Mouse (Mus musculus) heart, postnatal 25 days (tissue): ENCODE data around the gene Atg4c. TPM values are rescaled to one million over a fixed set of nuclear protein-coding genes. Genes with fewer than 3 reads are reported as not detected.

ENCODE experiments used
- DNase-seq: peaks from one replicate; pipeline ENCODE4 v3.0.0; 2022; ENCODE audit warnings: low spot score
- intact Hi-C: fragments of 180-260 bp; cut with DNase I; formaldehyde crosslinking; loops from one replicate; pipeline ENCODE4 v1.15.1; 2025
- total RNA-seq, 2 experiments: library from RNA; stranded (reverse); gene quantifications; 2 replicates each; pipeline ENCODE4 v1.2.3; 2021

Gene Atg4c
- total RNA-seq, 2 experiments from 2014 or later: 3.7 to 4.7 TPM

DNA sequence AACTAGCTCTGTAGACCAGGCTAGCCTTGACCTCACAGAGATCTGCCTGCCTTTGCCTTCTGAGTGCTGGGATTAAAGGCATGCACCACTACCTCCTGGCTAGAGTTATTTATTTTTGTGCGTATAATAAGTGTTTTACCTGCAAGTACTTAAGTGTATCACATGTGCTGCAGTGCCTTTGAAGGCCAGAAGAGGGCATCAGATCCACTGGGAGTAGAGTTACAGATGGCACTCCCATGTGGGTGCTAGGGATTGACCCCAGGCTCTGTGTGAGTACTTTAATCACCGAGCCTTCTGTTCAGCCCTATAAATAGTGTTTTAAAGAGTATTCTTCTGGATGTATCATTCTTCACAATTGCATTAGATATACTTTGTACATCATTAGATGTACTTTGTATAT is 44.6 kb downstream of the Atg4c start:
- DNase-seq: no peak
- intact Hi-C loops: no loop called here

DNA sequence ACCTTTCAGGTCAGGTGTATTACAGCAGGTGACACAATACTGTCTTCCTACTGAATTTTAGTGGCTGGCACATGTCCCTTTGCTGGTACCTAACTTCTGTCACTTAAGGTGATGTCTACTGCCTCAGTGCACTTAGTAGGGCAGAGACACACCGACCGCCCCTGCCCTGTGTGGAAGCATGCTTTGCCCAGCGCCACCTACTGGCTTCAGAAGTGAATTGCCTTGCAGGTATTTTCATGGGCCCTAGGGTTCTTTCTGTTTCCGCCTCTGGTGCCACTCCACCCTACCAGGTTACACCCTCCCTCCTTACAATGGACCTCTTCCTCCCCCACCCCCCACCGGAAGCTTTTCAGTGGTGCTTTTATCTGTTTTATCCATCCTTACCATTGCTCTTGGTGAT is 47.9 kb downstream of the Atg4c start:
- intact Hi-C loops: no loop called here
- no peak for DNase-seq

DNA sequence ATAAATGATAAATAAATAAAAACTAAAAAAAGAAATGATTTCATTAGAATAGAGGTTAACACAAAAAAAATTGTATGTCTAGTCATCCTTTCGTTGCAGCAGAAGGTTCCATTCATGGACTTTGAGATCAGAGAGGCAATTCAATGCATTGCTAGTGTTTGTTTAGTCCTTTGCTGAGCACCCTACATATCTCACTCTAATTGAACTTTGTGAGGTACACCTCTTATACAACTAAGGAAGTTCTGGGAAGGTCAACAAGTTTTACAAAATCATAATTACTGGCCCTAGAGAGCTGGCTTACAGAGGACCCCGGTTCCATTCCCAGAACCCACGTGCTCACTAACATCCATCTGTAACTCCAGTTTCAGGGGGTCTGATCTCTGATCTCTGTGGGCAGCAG is 55.6 kb downstream of the Atg4c start:
- DNase-seq: no peak
- intact Hi-C loops: no loop called here

DNA sequence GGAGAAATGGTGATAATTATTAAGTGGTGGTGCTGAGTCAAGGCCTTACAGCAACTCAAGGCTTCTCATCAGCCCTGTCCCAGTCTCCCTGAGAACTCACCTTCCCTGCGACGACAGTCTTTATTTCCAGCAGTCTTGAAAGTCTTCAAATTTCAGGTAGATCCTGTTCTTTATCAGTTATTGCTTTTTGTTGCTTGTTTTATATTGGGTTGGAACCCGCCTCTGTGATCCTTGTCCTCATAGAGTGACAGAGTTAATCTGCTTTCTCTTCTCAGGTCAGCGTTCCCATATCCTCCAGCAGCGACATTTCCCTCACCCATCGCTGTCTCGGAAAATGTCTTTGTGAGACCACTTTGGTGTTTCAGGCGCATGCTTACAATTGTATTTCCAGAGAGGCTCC is 56.1 kb downstream of the Atg4c start:
- no peak for DNase-seq
- intact Hi-C loops: no loop called here

DNA sequence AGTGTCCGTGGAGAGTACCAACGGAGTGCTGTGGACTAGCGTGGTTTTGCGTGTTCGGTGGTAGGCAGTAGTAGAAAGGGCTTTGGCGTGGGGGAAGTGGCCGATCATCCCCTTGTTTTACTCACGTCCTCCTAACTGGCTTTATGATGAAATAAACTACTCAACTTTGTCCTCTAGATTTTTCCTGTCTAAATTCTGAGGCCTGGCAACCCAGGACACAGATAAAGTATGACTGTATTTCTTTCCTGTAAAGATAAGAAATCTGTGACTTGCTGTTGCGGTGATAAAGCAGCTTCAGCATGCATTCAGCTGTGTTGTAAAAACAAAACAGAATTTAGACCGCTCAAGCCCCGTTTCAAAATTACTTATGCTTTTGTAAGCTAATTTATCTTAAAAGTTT is 59.2 kb downstream of the Atg4c start:
- no peak for DNase-seq
- intact Hi-C loops: no loop called here

DNA sequence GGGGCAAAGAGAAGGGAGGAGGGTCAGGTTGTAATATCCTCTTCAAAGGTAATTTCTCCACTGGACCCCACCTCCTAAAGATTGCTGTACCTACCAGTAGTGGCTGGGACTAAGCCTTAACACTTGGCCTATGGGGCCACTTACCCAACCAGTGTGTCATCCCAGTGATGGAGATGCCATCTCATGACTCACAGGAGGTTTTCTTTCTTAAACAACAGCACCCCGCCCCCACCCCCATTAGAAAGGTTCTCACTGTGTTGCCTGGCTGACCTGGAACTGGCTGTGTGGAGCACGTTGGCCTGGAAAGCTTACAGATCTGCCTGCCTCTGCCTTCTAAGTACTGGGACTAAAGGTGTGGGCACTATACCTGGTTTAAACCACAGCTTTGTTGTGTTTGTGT is 69.5 kb downstream of the Atg4c start:
- intact Hi-C loops: no loop called here
- DNase-seq: no peak

DNA sequence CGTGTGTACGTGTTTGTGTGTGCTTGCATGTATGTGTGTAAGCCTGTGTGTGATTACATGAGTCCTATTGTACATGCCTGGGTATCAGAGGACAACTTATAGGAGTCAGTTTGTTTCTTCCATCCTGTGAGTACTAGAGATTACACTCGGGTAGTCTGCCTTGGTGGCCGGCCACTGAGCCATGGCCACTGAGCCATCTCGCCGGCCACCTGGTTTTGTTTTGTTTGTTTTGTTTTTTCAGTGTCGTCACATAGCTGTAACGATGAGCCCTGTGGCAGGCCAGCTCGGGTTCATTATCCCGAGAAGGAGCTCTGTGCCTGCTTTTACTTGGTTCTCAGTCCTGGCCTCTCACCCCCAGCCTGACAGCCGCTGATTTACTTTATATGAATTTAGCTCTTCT is 69.9 kb downstream of the Atg4c start:
- DNase-seq: no peak
- intact Hi-C loops: no loop called here

DNA sequence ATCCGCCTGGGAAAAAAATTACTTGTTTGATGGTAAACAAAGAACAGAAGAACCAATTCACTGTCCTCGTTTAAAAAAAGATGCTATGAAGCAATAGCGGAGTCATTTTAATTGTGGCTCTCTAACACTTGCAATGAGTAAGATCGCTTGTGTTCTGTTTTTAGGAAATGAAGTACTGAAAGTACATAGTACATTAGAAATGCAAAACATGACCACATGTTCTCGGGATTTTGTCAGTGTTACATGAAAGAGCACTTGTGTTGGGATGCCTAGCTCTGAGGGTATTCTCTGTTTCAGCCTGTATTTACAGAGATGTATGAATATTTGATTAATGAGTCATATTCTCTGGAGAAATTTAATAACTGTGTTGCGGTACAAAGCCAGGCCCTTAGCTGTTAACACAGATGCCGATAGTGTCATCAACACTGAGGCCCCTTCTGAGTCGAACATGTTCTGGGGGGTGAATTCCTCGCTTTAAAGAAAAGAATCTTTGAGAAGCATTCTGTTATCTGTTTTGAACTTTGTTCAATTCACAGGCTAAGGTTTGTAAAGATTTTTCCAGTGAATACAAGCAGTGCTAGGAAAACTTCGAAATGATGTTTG is 73.2 kb downstream of the Atg4c start:
- intact Hi-C loops: no loop called here
- no peak for DNase-seq

DNA sequence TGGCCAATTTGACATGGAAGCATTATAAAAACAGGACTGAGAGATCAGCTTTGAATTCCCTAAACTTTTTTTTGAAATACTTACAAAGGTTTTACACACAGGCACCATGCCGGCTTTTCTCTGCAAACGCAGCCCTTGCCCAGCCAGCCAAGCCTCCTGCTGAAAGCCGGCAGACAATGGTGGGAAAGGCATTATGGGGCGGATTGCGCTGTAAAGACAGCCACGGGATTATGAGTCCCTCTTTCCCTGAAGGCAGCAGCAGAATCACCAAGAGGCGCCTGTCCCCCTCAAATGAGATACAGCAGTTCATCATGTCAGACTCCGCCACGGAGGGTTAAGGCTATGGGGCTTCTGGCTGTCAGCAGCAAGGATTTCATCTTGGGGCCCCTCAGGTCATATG is 79.1 kb downstream of the Atg4c start:
- no peak for DNase-seq
- intact Hi-C loops: no loop called here

DNA sequence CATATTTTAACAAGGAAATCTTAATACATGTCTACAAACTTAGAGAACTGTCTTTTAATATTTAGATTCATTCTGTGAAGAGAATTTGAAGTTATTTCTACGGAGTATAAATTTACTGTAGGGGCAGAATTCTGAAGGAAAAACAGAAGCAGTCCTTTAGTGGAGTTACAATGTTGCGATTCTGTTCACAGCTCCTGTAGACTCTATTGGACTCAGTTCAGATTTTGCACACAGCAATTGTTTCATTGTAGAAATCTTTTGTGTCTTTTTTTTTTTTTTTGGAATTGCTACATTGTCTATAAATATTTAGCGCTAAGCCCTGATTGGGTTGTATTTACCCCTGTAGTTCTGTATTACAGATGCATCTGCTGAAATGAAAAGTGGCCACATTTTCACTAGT is 79.7 kb downstream of the Atg4c start:
- no peak for DNase-seq
- intact Hi-C loops: no loop called here

DNA sequence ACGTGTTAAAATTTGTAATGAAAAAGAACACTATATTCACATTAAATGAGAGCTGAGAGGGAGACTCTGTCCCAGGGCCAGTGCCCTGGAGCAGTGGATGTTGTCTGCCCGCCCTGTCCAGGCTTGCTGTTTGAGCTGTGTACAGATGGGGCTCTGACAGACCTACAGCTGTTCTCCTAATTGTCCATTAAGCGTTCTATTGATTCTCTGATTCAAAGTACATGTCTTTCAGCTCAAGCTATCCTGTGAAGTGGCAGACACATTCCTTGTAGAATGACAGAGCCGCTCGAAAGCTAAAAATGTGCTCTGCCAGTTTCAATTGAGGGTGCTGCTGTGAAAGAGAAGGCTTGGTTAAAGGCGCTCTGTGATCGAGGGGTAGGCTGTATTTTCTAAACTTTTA is 80.2 kb downstream of the Atg4c start:
- intact Hi-C loops: no loop called here
- no peak for DNase-seq

DNA sequence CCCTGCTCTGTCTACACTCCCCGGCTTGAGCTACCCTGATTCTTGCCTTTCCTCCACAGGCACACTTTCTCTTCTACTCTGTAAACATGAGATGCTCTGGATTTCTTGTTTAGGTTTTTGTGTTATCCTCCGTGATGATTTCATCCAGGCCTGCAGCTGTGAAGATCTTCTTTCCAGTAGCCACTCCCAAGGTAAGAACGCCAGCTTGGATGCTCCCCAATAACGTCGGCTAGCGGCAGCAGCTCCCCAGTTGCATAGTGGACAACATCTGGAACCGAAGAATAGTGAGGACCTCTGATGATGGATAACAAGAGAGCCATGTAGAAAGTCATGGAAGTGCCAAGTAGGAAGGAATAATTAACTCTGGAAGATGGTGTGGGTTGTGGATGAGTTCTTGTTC is 85.1 kb downstream of the Atg4c start:
- intact Hi-C loops: no loop called here
- DNase-seq: no peak

DNA sequence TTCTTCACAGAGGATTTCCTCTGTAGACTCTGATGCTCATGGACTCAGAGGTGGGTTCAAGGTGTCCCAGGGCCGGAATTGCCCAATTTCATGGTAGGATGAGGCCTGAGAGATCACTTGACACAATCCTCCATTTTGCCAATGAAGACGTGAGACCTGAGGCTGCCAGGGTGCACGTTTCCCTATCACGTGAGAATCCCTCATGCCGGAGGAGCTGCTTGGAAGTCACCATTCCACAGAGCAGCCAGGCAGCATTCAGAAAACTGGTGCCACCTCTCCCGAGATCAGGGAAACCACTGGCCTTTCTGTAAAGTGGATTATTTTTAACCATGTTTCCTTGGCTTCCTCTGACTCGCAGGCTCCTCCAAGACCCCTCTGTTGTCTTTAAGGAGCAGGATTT is 88.0 kb downstream of the Atg4c start:
- DNase-seq: no peak
- intact Hi-C loops: no loop called here

DNA sequence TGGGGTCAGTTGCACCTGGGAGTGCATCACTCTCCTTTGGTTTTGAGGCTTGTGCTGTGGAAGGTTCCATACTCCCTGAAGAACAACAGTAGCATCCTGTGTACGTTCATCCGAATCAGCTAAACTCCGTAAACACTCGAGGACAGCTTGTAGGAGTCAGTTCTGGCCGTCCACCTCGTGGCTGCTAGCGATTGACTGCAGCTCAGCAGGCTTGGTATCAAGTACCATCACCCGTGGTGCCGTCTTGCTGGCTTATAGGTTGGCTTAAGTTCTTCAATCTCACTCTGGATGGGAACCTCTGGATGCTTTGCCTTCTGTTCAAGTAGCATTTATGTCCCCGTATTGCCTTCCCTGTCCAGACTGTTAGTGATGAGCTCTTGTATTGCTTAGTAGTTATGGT is 95.6 kb downstream of the Atg4c start:
- no peak for DNase-seq
- intact Hi-C loops: no loop called here

DNA sequence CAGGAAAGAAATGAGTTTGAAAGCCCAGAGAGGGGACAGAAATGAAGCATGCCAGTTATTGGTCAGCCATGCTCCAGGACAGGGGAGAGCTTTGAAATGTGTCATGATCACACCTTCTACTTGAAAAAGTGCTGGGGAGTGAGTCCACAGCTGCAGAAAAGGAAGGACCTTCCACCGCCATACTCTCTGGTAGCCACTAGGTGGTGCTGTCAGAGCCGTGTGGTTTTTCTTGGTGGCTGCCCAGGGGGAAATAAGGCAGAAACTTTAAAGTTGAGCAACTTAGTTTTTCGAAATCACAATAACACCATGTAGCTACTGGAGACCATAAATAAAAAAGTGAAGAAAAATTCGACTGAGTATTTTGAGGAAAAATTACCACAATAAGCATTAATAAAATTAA is 104.9 kb downstream of the Atg4c start:
- intact Hi-C loops: no loop called here
- DNase-seq: no peak

DNA sequence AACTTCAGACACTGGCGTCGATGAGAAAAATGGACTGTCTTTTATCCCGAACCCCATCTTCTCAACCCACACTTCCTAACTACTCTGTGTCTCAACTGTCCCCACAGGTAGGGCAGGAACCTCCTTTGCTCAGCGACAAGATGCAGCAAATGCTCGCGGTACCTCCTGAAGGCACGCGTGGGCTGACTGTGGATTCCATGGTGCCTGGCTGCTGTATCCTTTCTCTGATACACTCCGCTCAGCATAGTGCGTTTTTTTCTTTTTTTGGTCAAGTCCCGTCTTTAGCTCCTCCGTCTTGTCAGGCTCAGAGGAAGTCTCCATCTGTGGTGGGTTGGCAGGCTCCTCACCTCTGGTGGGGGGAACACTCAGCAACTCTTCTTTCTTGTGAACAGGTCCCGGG is 111.1 kb downstream of the Atg4c start:
- intact Hi-C loops: no loop called here

More for the DNA sequence above, 111.1 kb downstream of the Atg4c start:
- DNase-seq: no peak

Other genes with a start within 250 kb of the Atg4c start
- 1 to 10 TPM; 3.4 TPM for gene Angptl3, start 163.0 kb upstream of the Atg4c start, total RNA-seq
- gene Dock7, start 73.0 kb upstream of the Atg4c start, total RNA-seq: 10 to 100 TPM in 1 of 2 experiments, 1 to 10 TPM in 1; 9.0 to 10.6 TPM
- gene Gm12689, start 102.0 kb downstream of the Atg4c start, total RNA-seq: not detected